Mouse (Mus musculus): ENCODE results near the gene Slamf9. TPM values are rescaled to one million over a fixed set of nuclear protein-coding genes. Genes with fewer than 3 reads are reported as not detected.

Gene Slamf9
- polyA plus RNA-seq, 1 experiment from 2014 or later, result 1.5 TPM

DNA sequence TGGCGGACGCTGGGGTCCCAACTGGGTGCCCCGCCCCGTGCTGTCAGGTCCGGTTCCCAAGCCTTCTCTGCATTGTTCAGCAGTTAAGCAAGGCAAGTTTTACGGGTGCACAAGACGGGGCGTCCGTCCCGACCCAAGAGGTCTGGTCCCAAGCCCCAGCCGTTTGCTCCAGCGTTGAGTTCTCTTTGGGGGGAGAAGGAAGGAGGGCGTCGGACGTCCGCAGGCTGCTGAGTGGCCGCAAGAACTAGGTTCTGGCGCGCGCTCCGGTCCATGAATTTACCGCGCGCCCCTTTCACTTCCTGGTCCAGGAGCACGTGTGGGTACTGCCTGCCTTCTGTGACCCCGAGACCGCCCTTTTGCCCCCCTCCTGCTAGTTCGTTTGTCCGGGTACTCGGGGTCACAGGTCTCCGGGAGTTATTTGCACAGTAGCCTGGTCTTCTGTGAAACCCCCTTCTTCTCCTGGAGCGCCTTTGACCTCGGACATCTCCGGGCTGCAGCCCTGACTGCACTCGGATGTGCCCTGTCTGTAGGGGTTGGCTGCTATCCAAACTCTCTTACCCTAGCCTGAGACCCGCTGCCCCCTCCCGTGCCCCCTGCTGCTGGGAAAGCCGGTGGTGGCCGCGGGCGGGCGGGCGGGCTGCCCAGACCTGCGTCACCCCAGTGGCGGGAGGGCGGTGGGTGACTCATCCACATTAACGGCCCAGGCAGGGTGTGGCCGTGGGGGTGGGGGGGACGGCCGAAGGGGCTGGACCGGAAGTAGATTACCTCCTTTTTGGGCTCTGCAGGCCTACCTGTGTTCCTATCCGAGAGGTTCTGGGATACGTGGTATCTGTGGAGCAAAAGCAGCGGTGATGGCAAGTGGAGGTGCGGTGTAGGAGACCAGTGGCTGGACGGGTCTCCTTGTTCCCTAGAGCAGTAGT is 25.6 kb downstream of the Slamf9 start:
- Histone ChIP-seq H3K27me3 (ENCODE audit: control insufficient read depth, insufficient read depth, low read length) (no peaks in the 10 kb centered on the region), H3K27ac (replicated peaks in 1 of 2; ENCODE audit: control insufficient read depth in 1 of 2, insufficient read depth in 1 of 2, low read depth in 2 of 2, low read length in 2 of 2) (peak overlapping the region; percentile 89 to 94), H3K4me2 (ENCODE audit: low read length) (peak overlapping the region; percentile 69), H3K4me3 (ENCODE audit: control insufficient read depth in 1 of 2, insufficient read depth in 1 of 2, low read depth in 1 of 2, low read length in 2 of 2) (peak overlapping the region; percentile 73 to 90), H3K9ac (ENCODE audit: low read length) (peak overlapping the region; percentile 90), H3K36me3 (ENCODE audit: control insufficient read depth, insufficient read depth, low read length) (peaks cover 10% of the 10 kb centered on the region), H3K9me3 (ENCODE audit: control insufficient read depth, low read length) (no peaks in the 10 kb centered on the region), H3K4me1 (ENCODE audit: control insufficient read depth in 2 of 2, insufficient read depth in 2 of 2, low read length in 2 of 2) (peaks cover 32 to 37% of the 10 kb centered on the region in 2 experiments)
- 1% methylated on average over 55 of the region's 56 CpGs for WGBS
- ATAC-seq (ENCODE audit: insufficient number of reproducible peaks, insufficient read depth, low FRiP score, low read depth), result peak; percentile 52

DNA sequence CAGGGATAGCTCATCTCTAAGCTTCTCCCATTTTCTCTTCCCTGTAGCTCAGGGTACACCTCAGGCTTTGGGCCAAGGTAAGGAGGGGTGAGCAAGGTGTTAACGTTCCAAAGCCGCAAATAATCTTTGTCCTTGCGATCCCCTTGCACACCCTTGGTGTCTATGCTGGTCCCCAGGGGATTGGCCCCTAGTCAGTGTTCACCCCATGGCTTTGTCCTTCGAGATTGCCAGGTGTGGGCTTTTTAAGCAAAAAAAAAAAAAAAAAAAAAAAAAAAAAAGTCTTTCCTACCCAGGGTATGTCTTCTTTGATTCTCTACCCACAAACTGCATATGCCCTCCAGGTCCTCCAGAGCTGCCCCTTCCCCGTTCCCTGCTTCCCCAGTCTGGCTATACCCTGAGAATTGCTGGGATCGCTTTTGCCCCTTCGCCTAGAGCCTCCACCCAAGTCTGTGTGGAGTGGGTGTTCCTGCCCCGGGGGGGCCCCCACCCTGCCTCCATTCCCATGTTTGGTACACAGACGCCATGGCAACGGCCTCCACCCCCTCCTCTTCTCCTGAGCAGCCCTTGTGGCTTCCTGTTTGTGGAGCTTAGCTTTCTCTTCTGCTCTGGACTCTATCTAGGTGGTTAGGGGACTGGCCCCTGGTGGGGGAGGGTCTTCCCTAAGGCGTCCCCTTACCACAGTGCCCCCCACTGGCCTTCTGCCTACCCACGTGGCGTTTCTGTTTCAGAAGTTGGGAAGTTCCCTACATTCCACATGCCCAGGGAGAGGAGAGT is 26.4 kb downstream of the Slamf9 start:
- WGBS, result 18% methylated on average over 13 of the region's 13 CpGs
- peak overlapping the region; percentile 89 to 94 for H3K27ac ChIP-seq (replicated peaks in 1 of 2; ENCODE audit: control insufficient read depth in 1 of 2, insufficient read depth in 1 of 2, low read depth in 2 of 2, low read length in 2 of 2)
- peaks cover 18% of the 10 kb centered on the region for H3K36me3 ChIP-seq (ENCODE audit: control insufficient read depth, insufficient read depth, low read length)
- H3K9me3 ChIP-seq (ENCODE audit: control insufficient read depth, low read length), result no peaks in the 10 kb centered on the region
- no peaks in the 10 kb centered on the region for H3K27me3 ChIP-seq (ENCODE audit: control insufficient read depth, insufficient read depth, low read length)
- peak overlapping the region; percentile 73 to 90 for H3K4me3 ChIP-seq (ENCODE audit: control insufficient read depth in 1 of 2, insufficient read depth in 1 of 2, low read depth in 1 of 2, low read length in 2 of 2)
- peak overlapping the region; percentile 90 for H3K9ac ChIP-seq (ENCODE audit: low read length)
- peaks cover 32 to 40% of the 10 kb centered on the region in 2 experiments for H3K4me1 ChIP-seq (ENCODE audit: control insufficient read depth in 2 of 2, insufficient read depth in 2 of 2, low read length in 2 of 2)
- peak overlapping the region; percentile 69 for H3K4me2 ChIP-seq (ENCODE audit: low read length)
- ATAC-seq (ENCODE audit: insufficient number of reproducible peaks, insufficient read depth, low FRiP score, low read depth), result peak; percentile 31; the same call in 1 of the 2 replicates

DNA sequence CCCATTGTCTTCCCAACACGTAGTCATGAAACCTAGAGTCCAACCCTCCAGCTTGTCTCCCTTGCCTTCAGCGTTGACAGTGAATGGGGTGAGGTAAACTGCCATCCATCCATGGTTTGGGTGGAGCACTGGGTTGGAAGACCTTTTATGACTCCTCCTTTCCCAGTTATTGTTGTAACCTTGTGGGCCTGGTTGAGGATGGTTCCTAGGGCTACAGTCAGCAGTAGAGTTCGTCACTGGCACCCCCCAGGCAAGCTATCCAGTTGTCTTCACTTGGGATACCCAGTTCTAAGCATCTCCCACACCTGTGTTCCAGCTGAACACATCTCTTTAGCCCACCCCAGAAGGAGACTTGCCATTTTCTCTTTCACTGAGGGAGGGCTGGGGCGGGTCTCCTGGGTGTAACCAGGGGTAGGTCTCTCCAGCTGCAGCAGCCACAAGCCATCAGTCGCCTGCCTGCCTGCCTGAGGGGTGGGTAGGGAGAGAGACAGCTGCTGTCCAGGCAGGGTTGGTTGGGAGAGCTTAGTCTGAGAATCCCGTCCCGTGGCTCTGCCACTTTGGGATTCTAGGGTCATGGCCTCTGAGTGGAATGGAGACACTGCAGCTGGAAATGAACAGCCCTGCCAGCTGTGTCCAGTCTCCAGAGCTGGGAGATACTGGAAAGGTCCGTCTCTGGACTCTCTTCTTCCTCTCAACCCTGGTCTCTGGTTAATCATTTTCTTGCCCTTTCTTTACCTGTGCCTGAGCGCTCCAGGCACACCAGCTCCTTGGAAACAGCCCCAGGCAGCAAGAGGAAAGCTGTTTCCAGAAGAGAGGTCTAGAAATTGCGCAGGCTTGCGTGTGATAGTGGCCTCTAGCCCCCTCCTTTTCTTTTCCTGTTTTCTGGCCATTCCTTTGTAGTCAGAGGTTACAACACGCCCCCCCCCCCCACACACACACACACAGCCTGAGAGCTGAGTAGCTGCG is 27.3 kb downstream of the Slamf9 start:
- Histone ChIP-seq H3K36me3 (ENCODE audit: control insufficient read depth, insufficient read depth, low read length) (peaks cover 27% of the 10 kb centered on the region), H3K27me3 (ENCODE audit: control insufficient read depth, insufficient read depth, low read length) (no peaks in the 10 kb centered on the region), H3K4me2 (ENCODE audit: low read length) (peak overlapping the region; percentile 69), H3K4me1 (ENCODE audit: control insufficient read depth in 2 of 2, insufficient read depth in 2 of 2, low read length in 2 of 2) (peaks cover 36 to 42% of the 10 kb centered on the region in 2 experiments), H3K27ac (replicated peaks in 1 of 2; ENCODE audit: control insufficient read depth in 1 of 2, insufficient read depth in 1 of 2, low read depth in 2 of 2, low read length in 2 of 2) (peak overlapping the region; percentile 89 to 94), H3K9me3 (ENCODE audit: control insufficient read depth, low read length) (no peaks in the 10 kb centered on the region), H3K9ac (ENCODE audit: low read length) (peak overlapping the region; percentile 90), H3K4me3 (ENCODE audit: control insufficient read depth in 1 of 2, insufficient read depth in 1 of 2, low read depth in 1 of 2, low read length in 2 of 2) (peak overlapping the region; percentile 73 to 90)
- 35% methylated on average over 13 of the region's 13 CpGs for WGBS
- no peak for ATAC-seq (ENCODE audit: insufficient number of reproducible peaks, insufficient read depth, low FRiP score, low read depth)

DNA sequence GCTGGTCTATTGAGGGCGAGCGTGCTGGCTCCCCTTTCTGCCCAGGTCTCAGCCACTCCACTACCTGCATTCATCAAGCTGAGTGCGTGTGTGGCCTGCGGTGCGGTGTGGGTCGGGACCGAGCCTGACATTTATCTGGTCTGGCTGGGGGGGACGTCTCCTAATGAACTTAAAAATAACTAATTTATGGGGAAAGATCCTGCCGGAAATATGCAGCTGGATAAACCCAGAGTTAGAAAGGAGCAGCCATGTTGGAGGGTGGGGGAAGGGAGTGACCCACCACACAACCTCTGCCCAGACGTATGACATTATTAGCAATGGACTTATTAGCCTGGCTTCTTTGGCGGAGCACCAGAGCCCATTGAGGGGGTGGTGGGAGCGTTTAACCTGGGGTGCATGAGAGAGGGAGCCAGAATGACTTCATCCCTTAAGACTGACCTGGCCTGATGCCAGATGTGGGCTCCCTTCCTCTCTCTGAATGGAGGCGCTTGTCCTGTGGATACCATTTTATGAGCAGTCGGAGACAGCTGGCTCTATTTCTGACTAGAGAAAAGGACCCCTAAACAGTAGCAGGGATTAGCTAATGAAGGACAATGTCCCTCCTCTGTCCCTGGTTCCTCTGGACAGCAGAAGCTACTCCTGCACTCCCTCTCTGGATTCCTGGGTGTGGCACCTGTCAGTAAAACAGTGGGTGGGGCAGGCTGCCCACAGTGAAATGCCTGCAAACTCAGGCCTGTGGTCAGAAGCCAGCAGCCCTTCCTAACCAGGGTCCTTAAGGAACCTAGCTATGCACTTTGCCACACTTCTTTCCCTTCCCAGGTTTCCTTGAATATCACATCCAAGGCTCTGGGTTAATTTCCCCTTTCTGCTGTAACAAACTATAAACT is 28.2 kb downstream of the Slamf9 start:
- WGBS, result 27% methylated on average over 14 of the region's 14 CpGs
- no peak for ATAC-seq (ENCODE audit: insufficient number of reproducible peaks, insufficient read depth, low FRiP score, low read depth)
- Histone ChIP-seq H3K4me2 (ENCODE audit: low read length) (peak overlapping the region; percentile 69), H3K27me3 (ENCODE audit: control insufficient read depth, insufficient read depth, low read length) (no peaks in the 10 kb centered on the region), H3K27ac (replicated peaks in 1 of 2; ENCODE audit: control insufficient read depth in 1 of 2, insufficient read depth in 1 of 2, low read depth in 2 of 2, low read length in 2 of 2) (peak overlapping the region; percentile 89 to 94), H3K9ac (ENCODE audit: low read length) (peak overlapping the region; percentile 90), H3K9me3 (ENCODE audit: control insufficient read depth, low read length) (no peaks in the 10 kb centered on the region), H3K4me1 (ENCODE audit: control insufficient read depth in 2 of 2, insufficient read depth in 2 of 2, low read length in 2 of 2) (peaks cover 42 to 50% of the 10 kb centered on the region in 2 experiments), H3K4me3 (ENCODE audit: control insufficient read depth in 1 of 2, insufficient read depth in 1 of 2, low read depth in 1 of 2, low read length in 2 of 2) (peak overlapping the region; percentile 73 to 90), H3K36me3 (ENCODE audit: control insufficient read depth, insufficient read depth, low read length) (peaks cover 33% of the 10 kb centered on the region)

DNA sequence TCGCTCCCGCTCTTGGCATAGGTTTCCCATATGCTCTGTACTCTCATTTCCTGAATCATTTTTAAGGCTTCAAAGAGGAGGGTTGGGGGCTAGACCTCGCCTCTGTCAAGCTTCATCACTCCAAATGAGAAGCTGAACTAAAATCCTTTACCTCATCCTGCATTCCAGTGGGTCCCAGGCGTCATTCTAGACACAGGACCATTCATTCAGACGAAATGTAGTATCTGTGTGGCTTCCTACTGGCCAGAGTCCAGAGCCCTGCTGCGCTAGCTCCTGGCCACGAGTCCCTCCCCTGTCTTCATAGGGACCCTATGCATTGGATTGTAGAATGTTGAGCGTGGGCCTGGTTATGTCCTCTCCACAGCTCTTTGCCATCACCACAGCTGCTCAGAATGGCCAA is 29.6 kb downstream of the Slamf9 start:
- Histone ChIP-seq H3K9me3 (ENCODE audit: control insufficient read depth, low read length) (no peaks in the 10 kb centered on the region), H3K36me3 (ENCODE audit: control insufficient read depth, insufficient read depth, low read length) (peaks cover 40% of the 10 kb centered on the region), H3K27ac (replicated peaks in 1 of 2; ENCODE audit: control insufficient read depth in 1 of 2, insufficient read depth in 1 of 2, low read depth in 2 of 2, low read length in 2 of 2) (peak overlapping the region; percentile 54 to 59; a peak in 3 of 4 replicates), H3K4me1 (ENCODE audit: control insufficient read depth in 2 of 2, insufficient read depth in 2 of 2, low read length in 2 of 2) (peaks cover 40 to 54% of the 10 kb centered on the region in 2 experiments), H3K4me3 (ENCODE audit: control insufficient read depth in 1 of 2, insufficient read depth in 1 of 2, low read depth in 1 of 2, low read length in 2 of 2) (no peak overlapping the region), H3K9ac (ENCODE audit: low read length) (peak overlapping the region; percentile 27; the same call in 1 of the 2 replicates), H3K4me2 (ENCODE audit: low read length) (peak overlapping the region; percentile 69), H3K27me3 (ENCODE audit: control insufficient read depth, insufficient read depth, low read length) (no peaks in the 10 kb centered on the region)
- ATAC-seq (ENCODE audit: insufficient number of reproducible peaks, insufficient read depth, low FRiP score, low read depth), result no peak
- WGBS, result 68% methylated on average over 8 of the region's 8 CpGs

DNA sequence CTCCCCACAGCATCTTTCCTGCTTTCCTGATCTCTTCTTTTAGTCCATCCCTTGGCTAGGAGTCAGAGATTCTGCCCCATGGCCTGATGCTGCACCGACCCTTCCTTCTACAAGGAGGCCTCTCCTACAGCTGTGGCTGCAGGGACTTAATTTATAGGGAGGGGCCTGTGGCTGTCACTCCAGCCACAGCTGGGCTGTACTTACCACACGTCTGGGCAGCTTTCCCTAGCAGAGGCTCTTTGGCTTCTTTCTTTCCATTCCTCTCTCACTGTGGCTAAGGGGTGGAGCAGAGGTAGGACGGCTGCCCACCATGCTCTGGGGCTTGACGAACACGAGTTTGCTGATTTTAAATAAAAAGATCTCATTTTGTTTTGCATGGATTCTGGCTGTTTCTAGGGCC is 31.8 kb downstream of the Slamf9 start:
- Histone ChIP-seq H3K27me3 (ENCODE audit: control insufficient read depth, insufficient read depth, low read length) (no peaks in the 10 kb centered on the region), H3K36me3 (ENCODE audit: control insufficient read depth, insufficient read depth, low read length) (peaks cover 40% of the 10 kb centered on the region), H3K9me3 (ENCODE audit: control insufficient read depth, low read length) (no peaks in the 10 kb centered on the region), H3K9ac (ENCODE audit: low read length) (no peak overlapping the region), H3K4me1 (ENCODE audit: control insufficient read depth in 2 of 2, insufficient read depth in 2 of 2, low read length in 2 of 2) (peaks cover 41 to 55% of the 10 kb centered on the region in 2 experiments), H3K27ac (replicated peaks in 1 of 2; ENCODE audit: control insufficient read depth in 1 of 2, insufficient read depth in 1 of 2, low read depth in 2 of 2, low read length in 2 of 2) (0 out of 4 replicates have a peak overlapping the region, but pooled peaks of 1 of the 2 experiments have one; percentile 37), H3K4me2 (ENCODE audit: low read length) (no peak overlapping the region), H3K4me3 (ENCODE audit: control insufficient read depth in 1 of 2, insufficient read depth in 1 of 2, low read depth in 1 of 2, low read length in 2 of 2) (no peak overlapping the region)
- no peak for ATAC-seq (ENCODE audit: insufficient number of reproducible peaks, insufficient read depth, low FRiP score, low read depth)
- WGBS, result 47% methylated on average over 5 of the region's 5 CpGs

Measured in heart, embryonic 14.5 days (tissue).